Mouse (Mus musculus): ENCODE data around the gene Skap1.

- TF ChIP-seq CTCF (IDR thresholded peaks at IDR 0.05 in 2 of 3, conservative IDR thresholded peaks at IDR 0.05 in 1 of 3; ENCODE audit: control insufficient read depth in 1 of 3, insufficient read depth in 1 of 3, low read depth in 2 of 3, low read length in 3 of 3, poor library complexity in 1 of 3, severe bottlenecking in 1 of 3) (no peak), POLR2A (IDR thresholded peaks at IDR 0.05; ENCODE audit: control insufficient read depth in 1 of 2, insufficient read depth in 1 of 2, low read depth in 1 of 2, low read length in 2 of 2, poor library complexity in 1 of 2) (no peak), MYB (IDR thresholded peaks at IDR 0.05; ENCODE audit: low read depth, low read length) (no peak), EP300 (IDR thresholded peaks at IDR 0.05; ENCODE audit: low read depth in 1 of 2, low read length in 2 of 2) (no peak), TCF12 (IDR thresholded peaks at IDR 0.05; ENCODE audit: low read depth, low read length) (no peak), MAX (IDR thresholded peaks at IDR 0.05; ENCODE audit: low read length) (no peak), ZNF384 (IDR thresholded peaks at IDR 0.05; ENCODE audit: low read depth, low read length) (no peak), GATA1 (IDR thresholded peaks at IDR 0.05; ENCODE audit: low read depth, low read length) (no peak), UBTF (IDR thresholded peaks at IDR 0.05; ENCODE audit: borderline replicate concordance, insufficient read depth, low read depth, low read length) (no peak), TBP (IDR thresholded peaks at IDR 0.05; ENCODE audit: low read depth, low read length) (no peak), NELFE (IDR thresholded peaks at IDR 0.05; ENCODE audit: low read depth, low read length) (no peak)
These were observed 38.2 kb upstream of the Skap1 start for GRCm38 (mm10) chr11:96426191-96426590.
